Mouse (Mus musculus): Measurements from ENCODE around the gene Prrc2b.

GRCm38 (mm10) chr2:32242986-32243385 lies 92.1 kb downstream of the Prrc2b start:
- no peak for TF ChIP-seq CTCF (IDR thresholded peaks at IDR 0.05; ENCODE audit: low read depth)
- no peak for TF ChIP-seq EP300 (optimal IDR thresholded peaks at IDR 0.05)

Measured in stomach, postnatal 0 days (tissue).